Comparison of ENCODE assay signal across 9 mouse cellular contexts in genomic region chr8:13648377-13649153, GRCm38 (mm10). TPM values are rescaled to one million over a fixed set of nuclear protein-coding genes. Genes with fewer than 3 reads are reported as not detected.
DNase-seq lines count a peak whose midpoint lies in the region; ATAC-seq and TF ChIP-seq lines count a peak whose summit lies in the region.
"Had no signal": no experiment of that assay in that cellular context is flagged by ENCODE, and none has a peak within 500 bp of the region (broad histone marks: within the 10 kb centered on the region; RNA-seq: fewer than 3 reads in every experiment).

No protein-coding gene starts in this region.

- peak overlapping the region; percentile 22 for H3K4me2 ChIP-seq in forebrain, embryonic 12.5 days
- 0 out of 2 replicates have a peak overlapping the region, but pooled peaks have one; percentile 5 for H3K4me2 ChIP-seq in midbrain, embryonic 15.5 days

- no peaks in the 10 kb centered on the region for H3K36me3 ChIP-seq in forebrain, embryonic 12.5 days (replicated peaks)
- no peaks in the 10 kb centered on the region for H3K36me3 ChIP-seq in midbrain, embryonic 15.5 days (replicated peaks)

- peak; percentile 84 for ATAC-seq in forebrain, embryonic 12.5 days (ENCODE audit: low FRiP score)
- peak; percentile 83 for ATAC-seq in midbrain, embryonic 15.5 days (replicated peaks)

- H3K4me1 ChIP-seq in forebrain, embryonic 12.5 days: peaks cover 39% of the 10 kb centered on the region
- H3K4me1 ChIP-seq in midbrain, embryonic 15.5 days: peaks cover 32% of the 10 kb centered on the region

- no peak for DNase-seq in gastrocnemius, adult 2 months
- DNase-seq in gastrocnemius, postnatal 10 days: no peak
- peak; percentile 83 for DNase-seq in NIH3T3 (ENCODE audit: low read depth)
- DNase-seq in kidney, postnatal 10 days: peak; percentile 54
- DNase-seq in urinary bladder, postnatal 25 days (ENCODE audit: low spot score): no peak
- DNase-seq in layer of hippocampus, adult 9-10 months (ENCODE audit: low spot score): no peak

- H3K9me3 ChIP-seq in forebrain, embryonic 12.5 days: no peaks in the 10 kb centered on the region
- no peaks in the 10 kb centered on the region for H3K9me3 ChIP-seq in midbrain, embryonic 15.5 days

- peak overlapping the region; percentile 84 for H3K27ac ChIP-seq in gastrocnemius, adult 2 months
- peak overlapping the region; percentile 91 for H3K27ac ChIP-seq in forebrain, embryonic 12.5 days
- H3K27ac ChIP-seq in midbrain, embryonic 15.5 days: peak overlapping the region; percentile 75

- intact Hi-C loops in gastrocnemius, adult 2 months (cut with DNase I): no loop called here

- H3K4me3 ChIP-seq in gastrocnemius, adult 2 months: no peak overlapping the region; the same call in 1 of the 2 replicates
- no peak overlapping the region for H3K4me3 ChIP-seq in forebrain, embryonic 12.5 days (replicated peaks)
- H3K4me3 ChIP-seq in midbrain, embryonic 15.5 days: no peak overlapping the region

- H3K9ac ChIP-seq in forebrain, embryonic 12.5 days: no peak overlapping the region
- no peak overlapping the region for H3K9ac ChIP-seq in midbrain, embryonic 15.5 days

- no peak for TF ChIP-seq CTCF in gastrocnemius, adult 2 months (IDR thresholded peaks at IDR 0.05)

- H3K27me3 ChIP-seq in forebrain, embryonic 12.5 days: no peaks in the 10 kb centered on the region
- no peaks in the 10 kb centered on the region for H3K27me3 ChIP-seq in midbrain, embryonic 15.5 days (replicated peaks)

- 19% methylated on average over 7 of the region's 7 CpGs for WGBS in forebrain, embryonic 12.5 days
- 12% methylated on average over 7 of the region's 7 CpGs for WGBS in midbrain, embryonic 15.5 days

RNA-seq across cellular contexts. Expression of gene Rasa3, which starts 28.8 kb away (rescaled TPM):
- total RNA-seq in gastrocnemius, adult 2 months (2021): 10 to 100 TPM in 1 of 2 experiments, 1 to 10 TPM in 1; 5.9 to 10.5 TPM
- total RNA-seq in gastrocnemius, postnatal 10 days (2021): 10 to 100 TPM; 20.4 to 34.0 TPM
- polyA plus RNA-seq in forebrain, embryonic 12.5 days (2016; fragmentation: Nextera tagmentation; extraction: Ambion mirVana): 24.6 and 26.9 TPM in 2 replicates
- 27.3 and 27.7 TPM in 2 replicates for polyA plus RNA-seq in midbrain, embryonic 15.5 days (2015; fragmentation: Nextera tagmentation; extraction: Ambion mirVana)

RNA-seq across cellular contexts. Expression of gene Cfap97d2, which starts 57.1 kb away (rescaled TPM):
- not detected for total RNA-seq in gastrocnemius, adult 2 months (2021)
- total RNA-seq in gastrocnemius, postnatal 10 days (2021): not detected
- 2.1 and 2.5 TPM in 2 replicates for polyA plus RNA-seq in forebrain, embryonic 12.5 days (2016; fragmentation: Nextera tagmentation; extraction: Ambion mirVana)
- polyA plus RNA-seq in midbrain, embryonic 15.5 days (2015; fragmentation: Nextera tagmentation; extraction: Ambion mirVana): 1.7 and 2.3 TPM in 2 replicates
- total RNA-seq: ES-E14 had no signal

Comparison
In these comparisons a context has a peak if more than half of its experiments do, and no peak if none do; other contexts are left out.
1. DNase-seq: peak in NIH3T3 (single experiment) and kidney, postnatal 10 days (single experiment); none in gastrocnemius, adult 2 months (single experiment), gastrocnemius, postnatal 10 days (single experiment), urinary bladder, postnatal 25 days (single experiment) and layer of hippocampus, adult 9-10 months (single experiment).
2. Peak in every context shown above with its lines, with median percentiles within 50 percentile points of each other: H3K27ac ChIP-seq.